Mouse (Mus musculus) spleen, adult 2 months (tissue): Measurements from ENCODE around the gene Lrpap1.

Experiments
- CTCF ChIP-seq: fragments of 200-500 bp; IDR thresholded peaks from 2 replicates; pipeline ENCODE4 v1.5.1; 2011; ENCODE audit warnings: mild to moderate bottlenecking, inconsistent platforms; ENCODE audit not compliant: insufficient read depth, insufficient read length, insufficient replicate concordance; ENCODE audit errors: extremely low read depth
- POLR2A ChIP-seq: fragments of 200-500 bp; IDR thresholded peaks from 2 replicates; pipeline ENCODE4 v1.6.1; 2011; ENCODE audit warnings: low read depth, low read length, inconsistent platforms

DNA sequence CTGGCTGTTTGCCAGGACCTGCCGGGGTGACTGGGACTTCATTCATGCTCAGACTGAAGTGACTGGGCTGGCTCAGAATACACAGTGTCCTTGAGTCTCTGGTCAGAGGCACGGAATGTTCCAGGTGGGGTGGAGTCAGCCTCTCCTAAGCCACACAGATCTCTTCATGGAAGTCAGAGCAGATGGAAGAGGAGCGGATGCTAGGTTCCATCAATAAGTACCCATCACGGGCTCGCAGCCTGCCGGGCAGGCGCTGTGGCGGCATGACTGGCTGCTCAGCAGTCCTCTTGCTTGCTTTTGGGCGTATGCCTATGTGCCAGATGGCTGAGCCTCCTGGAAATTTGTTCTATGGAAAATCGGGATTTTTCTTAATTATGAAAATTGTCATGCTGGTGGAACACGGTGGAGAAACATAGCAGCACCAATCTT is 32.6 kb upstream of the Lrpap1 start:
- TF ChIP-seq POLR2A (no peak), CTCF (no peak)
